Mouse (Mus musculus) heart, postnatal 0 days (tissue): ENCODE results near the gene Gm8159.
"Not testable (repeated sequence)": the region's sequence is repeated elsewhere in the genome, so short reads cannot be mapped to it uniquely, and the experiment has no call there.

Source experiments
- CTCF ChIP-seq: IDR thresholded peaks from 2 replicates; pipeline ENCODE4 v1.5.1; 2016; ENCODE audit warnings: antibody characterized with exemption, control low read depth, low read depth
- EP300 ChIP-seq: IDR thresholded peaks from 2 replicates; pipeline ENCODE4 v1.6.1; 2016; ENCODE audit warnings: antibody characterized with exemption, low read depth

DNA sequence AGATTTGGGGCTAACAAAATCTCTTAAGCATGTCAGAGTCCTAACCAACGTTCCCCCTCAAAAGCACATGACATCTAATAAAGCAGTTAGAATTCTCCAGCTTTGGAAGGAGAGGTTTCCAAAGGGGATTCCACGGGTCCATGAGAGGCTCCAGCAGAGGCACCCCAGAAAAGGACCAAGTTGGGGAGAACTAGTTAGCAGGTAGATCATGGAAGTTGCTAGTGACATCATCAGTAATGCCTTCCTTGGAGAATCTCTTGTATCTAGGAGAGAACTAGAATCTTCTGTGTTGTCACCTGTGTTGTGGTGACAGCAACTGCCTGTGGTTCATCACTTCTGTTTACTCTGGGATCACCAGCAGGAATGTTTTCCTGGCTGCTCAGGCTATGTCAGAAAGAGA lies at the start of gene Gm8159:
- TF ChIP-seq CTCF, EP300: not testable (repeated sequence)
